Mouse (Mus musculus) 3134 (cell line): ENCODE results near the gene Fzd4.

Source experiments
- DNase-seq: peaks from one replicate; pipeline ENCODE4 v3.0.0-alpha.2; 2011; ENCODE audit warnings: low spot score; ENCODE audit not compliant: insufficient read length; ENCODE audit errors: extremely low read depth

The Fzd4 gene

DNA sequence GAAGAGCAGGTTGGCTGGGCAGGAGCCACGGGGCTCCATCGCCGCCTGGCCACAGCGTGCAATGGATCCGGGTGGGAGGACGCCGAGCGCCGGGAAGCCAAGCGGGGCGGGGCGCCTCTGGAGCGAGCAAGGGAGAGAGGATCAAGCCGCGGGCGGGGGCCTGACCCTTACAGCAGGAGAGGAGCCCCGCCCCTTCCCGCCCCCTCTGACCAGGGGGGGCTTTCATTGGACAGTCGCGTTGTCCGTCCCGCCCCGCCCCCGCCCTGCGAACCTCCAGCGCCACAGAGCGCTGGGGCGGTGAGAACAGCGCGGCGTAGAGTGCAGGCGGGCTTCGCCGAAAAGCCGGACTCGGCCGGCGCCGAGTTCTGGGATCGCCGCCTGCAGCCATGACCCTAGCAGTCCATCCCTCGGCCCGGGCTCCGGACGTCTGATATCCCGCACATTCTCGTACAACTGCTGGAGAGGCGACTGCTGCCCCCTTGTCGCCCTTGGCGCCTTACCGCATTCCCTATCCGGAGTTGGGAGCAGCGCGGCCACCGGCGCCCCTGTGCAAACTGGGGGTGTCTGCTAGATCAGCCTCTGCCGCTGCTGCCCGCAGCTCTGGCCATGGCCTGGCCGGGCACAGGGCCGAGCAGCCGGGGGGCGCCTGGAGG, at the start of gene Fzd4, which contains the start of gene Tmem135:
Gene Fzd4 (plus strand): TSS at position 275 of the 653 bp plus-strand sequence.
Gene Tmem135 (minus strand): TSS at position 142 of the 653 bp plus-strand sequence.
- peak; percentile 92 for DNase-seq

DNA sequence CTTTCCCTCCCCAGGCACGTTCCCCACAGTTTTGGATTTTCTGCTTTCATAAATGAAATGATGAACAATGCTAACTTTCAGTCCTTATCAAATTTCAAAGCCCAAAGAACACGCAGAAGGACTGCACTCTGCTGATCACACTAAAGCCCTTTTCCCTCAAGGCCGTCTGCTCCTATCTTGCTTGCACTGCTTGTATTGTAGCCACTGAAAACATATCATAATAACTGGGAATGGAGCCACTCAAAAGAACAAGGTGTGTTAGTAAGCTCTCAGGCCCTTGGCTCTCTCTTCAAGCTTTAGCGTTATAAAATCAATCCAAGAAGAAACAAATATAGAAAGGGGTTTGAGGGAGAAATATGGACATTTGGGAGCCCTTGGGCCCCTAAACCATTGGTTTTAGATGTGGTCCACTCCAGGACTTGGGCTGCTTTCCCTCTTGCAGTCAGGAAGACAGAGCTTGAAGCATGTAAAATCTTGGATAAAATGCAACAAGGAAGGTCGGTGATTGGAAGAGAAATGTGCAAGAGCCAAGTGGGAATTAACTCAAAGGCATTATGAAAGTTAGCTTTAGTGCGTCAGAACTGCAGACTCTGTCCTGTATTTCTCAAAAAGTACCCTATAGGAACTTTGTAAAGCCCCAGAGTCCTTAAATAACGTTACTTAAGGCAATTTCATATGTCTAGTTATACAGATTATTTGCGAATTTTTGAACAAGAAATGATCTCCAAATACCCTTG, 48.5 kb upstream of the Fzd4 start:
- DNase-seq: no peak

GRCm38 (mm10) chr7:89356307-89356706, 47.8 kb upstream of the Fzd4 start:
- no peak for DNase-seq

DNA sequence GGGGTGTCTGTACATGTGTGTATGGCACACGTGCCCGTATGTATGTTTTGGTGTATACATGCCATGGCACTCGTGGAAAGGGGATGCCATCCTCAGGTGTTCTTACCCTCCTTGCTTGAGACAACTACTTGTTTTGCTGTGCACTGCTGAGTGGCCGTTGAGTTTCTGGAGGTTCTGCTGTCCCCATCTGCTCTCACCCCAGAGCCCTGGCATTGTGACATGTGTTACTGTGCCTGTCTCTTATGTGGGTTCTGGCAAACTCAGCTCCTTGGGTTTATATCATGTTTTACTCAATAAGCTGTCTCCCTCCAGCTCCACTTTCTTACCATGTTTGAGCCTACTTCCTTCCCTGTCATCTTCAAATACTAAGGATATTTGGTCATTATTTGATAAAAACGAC, 40.2 kb upstream of the Fzd4 start:
- no peak for DNase-seq

DNA sequence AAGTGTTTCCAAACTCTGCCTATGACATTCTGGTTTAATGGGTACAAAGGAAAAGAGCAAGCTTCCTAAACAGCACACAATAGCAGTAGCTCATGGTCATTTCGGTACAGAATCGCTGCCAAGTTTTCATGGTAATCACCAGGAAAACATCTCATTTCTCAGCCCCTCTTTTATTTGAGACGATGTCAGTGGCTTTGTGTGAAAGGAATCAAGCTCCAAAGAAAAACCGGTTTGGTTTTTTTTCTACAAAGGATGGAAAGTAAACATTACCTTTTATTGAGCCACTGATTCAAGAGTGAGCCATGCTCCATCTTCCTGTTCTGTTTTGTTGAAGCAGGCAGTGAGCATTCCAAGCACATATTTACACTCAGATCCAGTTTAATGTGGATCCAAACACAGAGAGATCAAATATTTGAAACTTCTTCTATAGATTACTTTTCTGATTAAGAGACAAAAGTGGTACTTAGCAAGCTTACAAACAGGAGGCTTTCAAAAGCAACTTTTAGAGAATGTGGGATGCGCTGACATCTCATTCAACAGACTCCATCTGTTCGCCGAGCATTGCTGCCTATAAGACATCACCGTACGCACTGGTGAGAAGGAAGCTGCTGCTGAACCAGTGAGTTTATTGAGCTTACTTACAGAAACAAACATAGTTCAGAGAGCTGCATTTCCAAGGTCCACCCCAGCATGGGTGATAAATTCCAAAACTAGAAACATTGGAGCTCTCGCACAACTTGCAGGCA, 38.8 kb upstream of the Fzd4 start:
- DNase-seq: no peak

- DNase-seq: peak; percentile 9
These were observed 36.5 kb upstream of the Fzd4 start for GRCm38 (mm10) chr7:89367643-89368042.

DNA sequence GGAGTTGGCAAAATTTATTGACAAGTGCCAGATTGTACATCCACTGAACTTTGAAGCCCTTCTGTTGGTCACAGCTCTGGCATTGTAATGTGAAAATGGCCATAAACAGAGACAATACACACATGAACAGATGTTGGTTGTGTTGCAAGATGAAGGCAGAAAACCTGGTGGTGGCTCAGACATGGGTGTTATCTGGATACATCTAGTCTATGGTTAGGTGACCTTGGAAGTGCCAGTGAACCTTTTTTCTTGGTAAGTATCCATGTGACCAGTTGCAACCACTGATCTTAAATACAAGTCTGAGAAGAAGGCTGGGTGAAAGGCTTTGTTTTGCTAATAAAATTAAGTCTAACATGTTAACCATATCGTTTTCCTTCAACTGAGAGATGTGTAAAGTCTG, 34.1 kb upstream of the Fzd4 start:
- DNase-seq: no peak

DNA sequence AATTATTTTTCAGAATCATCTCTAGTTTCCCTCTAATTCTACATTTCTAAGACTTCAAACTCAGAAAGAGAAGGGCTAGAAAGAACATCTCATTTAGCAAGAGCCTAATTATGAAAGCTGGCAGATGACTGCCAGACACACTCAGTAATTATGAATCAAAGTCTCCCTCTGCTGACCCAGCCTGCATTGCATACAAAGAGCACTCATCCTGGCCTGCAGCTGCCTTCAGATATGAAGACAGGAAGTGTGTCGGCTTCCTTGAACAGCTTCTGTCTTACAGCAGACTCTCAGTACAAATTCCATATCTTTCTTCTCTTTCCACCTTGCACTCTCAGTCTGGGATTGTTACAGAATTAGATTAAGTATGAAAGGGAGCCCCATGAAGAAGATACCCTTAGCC, 33.2 kb upstream of the Fzd4 start:
- DNase-seq: no peak

DNA sequence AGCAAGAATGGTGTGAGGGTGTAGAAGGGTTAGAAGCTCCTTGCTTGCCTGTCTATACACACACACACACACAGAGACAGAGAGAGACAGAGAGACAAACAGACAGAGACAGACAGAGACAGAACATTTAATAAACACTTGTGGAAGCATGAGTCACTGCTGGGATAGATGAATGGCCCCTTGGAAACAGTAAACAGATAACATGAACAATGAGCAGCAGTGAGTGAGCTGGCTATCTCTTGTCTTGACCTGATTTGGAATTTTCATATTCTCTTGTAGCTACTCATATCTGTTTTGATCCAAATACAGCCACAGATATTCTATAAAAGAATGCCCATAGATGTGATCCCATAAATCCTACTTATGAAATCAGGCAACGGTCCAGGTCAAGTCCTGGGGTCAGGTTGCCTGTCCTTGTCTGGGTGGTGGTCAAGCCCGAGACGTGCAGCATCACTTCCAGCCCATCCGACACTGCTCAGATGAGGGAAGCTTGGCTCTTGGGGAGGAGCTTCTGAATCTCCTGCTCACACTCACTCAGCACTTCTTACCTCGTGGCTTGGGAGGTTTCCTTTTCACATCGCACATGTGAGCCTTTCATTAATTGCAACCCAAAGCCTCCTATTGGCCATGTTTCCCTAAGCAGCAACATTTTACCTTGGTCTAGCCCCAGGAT, 32.4 kb upstream of the Fzd4 start:
- no peak for DNase-seq

DNA sequence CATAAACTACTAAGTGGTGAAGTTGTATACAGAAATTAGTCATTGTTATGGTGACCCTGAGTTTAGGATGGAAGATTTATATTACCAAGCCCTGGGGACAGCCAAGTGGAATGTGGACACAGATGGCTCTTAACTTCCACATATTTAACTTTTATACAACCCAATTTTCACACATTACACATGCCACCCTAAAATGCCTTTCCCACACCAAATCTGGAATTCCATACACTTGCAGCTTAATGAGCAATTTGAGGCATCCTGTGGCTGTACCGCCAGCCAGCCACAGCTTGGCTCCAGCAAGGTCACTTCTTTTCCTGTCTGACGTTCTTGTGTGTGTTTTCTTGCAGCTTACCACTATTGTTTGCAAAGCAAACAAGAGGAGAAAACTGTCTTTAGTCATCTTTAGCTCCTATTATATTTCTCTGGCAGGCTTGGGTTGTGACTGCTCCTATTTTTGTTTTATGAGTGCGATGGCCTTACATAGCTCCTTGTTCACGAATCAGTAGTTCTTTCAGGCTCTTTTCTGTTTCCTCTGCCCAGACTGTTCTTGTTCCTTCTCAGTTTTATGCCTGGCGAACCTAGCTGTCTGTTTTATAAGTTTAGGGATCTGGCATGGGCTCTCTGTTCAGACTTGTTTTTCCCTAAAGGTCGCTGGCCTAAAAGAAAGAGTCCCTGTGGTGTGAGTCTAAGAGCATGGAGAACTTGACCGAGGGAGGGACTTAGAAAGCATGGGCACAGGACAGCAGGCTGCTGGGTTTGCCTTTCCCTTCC, 23.0 kb upstream of the Fzd4 start:
- DNase-seq: no peak

- no peak for DNase-seq
These were observed 21.3 kb upstream of the Fzd4 start for GRCm38 (mm10) chr7:89382892-89383291.

GRCm38 (mm10) chr7:89388981-89389380, 15.2 kb upstream of the Fzd4 start:
- DNase-seq: no peak

DNA sequence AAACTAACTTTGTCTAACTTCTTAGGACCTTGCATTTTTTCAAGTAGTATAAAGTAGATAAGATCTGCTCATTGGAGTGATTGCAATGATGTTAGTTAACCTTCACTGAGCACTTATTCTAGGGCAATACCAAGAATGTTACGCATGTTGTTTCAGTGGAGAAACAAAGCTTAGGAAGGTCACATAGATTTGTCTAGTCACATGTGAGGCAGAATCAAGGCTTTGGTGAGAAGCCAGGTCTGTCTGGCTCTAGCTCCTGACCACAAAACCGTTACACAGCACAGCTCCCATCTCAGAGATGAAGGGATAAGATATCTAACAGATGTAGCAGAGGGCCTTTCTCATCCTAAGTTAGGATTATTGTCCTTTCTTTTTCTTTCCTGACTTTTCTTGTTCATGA, 13.5 kb upstream of the Fzd4 start:
- no peak for DNase-seq

- no peak for DNase-seq
These were observed 12.9 kb upstream of the Fzd4 start for GRCm38 (mm10) chr7:89391281-89391680.

DNA sequence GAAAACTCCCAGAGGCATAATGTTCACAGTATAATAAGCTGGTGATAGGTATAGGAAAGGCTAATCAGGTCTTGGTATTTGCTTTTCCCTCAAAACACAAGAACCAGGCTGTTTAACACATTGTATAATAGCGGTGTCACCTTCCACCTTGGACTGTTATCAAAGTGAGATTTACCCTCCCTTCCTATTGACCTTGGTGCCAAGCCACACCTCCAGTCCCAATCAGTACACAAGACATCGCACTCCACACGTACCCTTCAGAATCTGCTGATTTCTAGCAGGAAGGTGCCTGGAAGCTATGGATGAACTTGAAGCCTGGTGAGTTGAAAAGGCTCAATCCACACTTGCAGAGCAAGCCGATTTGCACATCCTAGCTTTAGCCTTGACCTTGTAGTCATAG, 12.3 kb upstream of the Fzd4 start:
- no peak for DNase-seq

DNA sequence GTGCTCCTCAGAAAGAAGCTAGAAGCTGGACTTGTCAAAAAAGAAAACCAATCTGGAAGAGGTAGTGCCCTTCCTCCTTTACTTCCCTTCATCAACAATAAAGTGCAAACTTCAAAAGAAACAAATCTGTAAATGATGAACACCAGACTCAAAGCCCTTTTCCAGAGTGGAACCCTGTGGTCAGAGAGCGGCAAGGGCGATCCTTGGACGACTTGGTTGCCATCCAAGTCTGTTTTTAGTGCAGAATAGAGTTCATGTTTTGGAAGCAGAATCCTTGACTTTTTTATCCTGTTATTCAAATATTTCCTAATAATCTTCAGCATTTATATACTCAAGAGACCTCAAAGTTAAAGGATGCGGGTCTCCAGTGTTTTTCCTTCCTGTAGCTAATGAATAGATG, 11.8 kb upstream of the Fzd4 start:
- no peak for DNase-seq

DNA sequence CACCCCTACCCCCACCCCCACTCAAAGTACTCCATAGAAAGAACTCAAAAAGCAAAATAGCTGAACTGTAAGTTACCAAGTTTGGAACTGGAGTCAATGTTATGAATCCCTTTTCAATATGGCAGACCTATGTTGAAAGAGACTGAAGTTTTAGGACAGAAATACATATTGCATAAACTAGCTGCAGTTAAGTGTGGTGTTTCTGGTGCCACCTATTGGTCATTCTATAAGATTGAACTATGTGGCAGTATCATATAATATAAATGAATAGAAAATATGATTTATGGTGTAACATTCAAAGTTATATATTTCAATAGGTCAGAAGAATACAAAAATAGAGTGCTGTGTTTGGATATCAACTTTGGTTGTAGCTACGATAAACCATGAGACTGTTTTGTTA, 11.3 kb upstream of the Fzd4 start:
- no peak for DNase-seq

- no peak for DNase-seq
These were observed 8.8 kb upstream of the Fzd4 start for GRCm38 (mm10) chr7:89395399-89395798.

- DNase-seq: no peak
These were observed 7.8 kb upstream of the Fzd4 start for GRCm38 (mm10) chr7:89396386-89396785.

- DNase-seq: no peak
These were observed 6.2 kb upstream of the Fzd4 start for GRCm38 (mm10) chr7:89397837-89398534.
